Mouse (Mus musculus) retina, postnatal 7 days (tissue): ENCODE data around the gene Khk.

ENCODE experiments used
- DNase-seq: peaks from one replicate; pipeline ENCODE4 v3.0.0-alpha.2; 2012; ENCODE audit warnings: low read depth, low spot score

The Khk gene

DNA sequence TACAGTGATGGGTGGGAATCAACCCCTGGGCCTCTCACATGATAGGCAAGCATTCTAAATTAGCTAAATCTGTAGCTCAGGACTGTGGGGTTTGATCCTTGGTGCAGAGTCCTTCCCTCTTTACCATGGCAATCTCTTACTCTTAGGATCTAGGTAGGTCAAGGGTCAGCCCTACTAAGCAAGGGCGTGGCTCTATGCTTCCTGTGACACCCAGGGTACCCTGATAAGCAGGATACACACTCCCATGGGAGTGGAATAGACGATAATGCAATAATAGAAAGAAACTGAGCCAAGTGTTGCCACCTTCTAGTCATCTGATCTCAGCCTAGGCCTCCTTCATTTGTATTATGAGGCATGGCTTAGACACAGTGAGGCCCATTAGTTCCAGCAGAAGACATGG, 48.2 kb downstream of the Khk start:
- DNase-seq: no peak

DNA sequence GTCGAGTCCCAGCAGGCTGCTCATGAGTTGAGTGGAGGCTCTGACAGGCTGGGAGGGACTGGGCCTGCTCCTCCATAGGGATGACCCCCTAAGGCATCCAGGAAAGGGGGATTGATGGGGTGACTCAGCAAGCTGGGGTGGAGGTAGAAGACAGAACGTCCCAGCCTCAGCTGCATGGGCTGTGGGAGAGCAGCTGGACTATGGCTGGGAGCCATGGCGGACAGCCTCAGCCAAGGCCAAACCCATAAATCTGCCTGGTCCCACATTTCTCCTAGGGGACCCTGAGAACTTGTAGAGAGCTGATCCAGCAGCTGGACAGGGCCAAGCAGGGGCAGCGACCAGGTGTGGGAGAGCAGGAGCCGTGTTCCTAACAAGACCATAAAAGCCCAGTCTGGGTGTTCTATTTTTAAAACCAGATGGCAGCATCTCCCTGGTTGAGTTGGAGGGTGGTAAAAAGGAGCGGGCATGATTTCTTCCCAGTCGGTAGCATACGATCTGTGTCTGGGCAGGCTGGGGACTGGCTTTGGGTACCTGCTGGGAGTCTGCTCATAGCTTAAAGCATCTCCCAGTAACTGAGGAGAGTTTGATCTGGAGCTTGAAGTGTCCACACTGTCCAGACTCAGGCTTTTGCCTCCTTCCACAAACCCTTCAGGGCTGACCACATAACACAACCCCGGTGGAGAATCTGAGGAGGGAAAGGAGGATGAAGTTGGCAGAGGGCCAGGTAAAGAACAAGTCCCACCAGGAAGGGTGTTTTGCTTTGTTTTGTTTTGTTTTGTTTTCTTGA, 53.8 kb downstream of the Khk start:
- no peak for DNase-seq
